Mouse (Mus musculus) midbrain, embryonic 11.5 days (tissue): Measurements from ENCODE around the gene Selenon. TPM values are rescaled to one million over a fixed set of nuclear protein-coding genes. Genes with fewer than 3 reads are reported as not detected.

Experiments
- ATAC-seq: fragments of 200-750 bp; cut with Nextera tagmentation; 2 replicates; pipeline ENCODE4 v1.8.0; 2017; ENCODE audit warnings: moderate TSS enrichment, moderate library complexity; ENCODE audit not compliant: low FRiP score
- DNase-seq: peaks from one replicate; pipeline ENCODE4 v3.0.0; 2015; ENCODE audit warnings: low spot score; ENCODE audit errors: missing footprints
- H3K27ac ChIP-seq: fragments of 300-500 bp; sonication (generic); 2 replicates; pipeline ENCODE4 v1.5.1; 2014; ENCODE audit warnings: low read depth, low read length
- H3K27me3 ChIP-seq: fragments of 300-500 bp; sonication (generic); 2 replicates; pipeline ENCODE4 v1.6.1; 2014; ENCODE audit warnings: mild to moderate bottlenecking, low read length, moderate library complexity, mixed read lengths; ENCODE audit not compliant: control insufficient read depth, insufficient read depth
- H3K36me3 ChIP-seq: fragments of 300-500 bp; sonication (generic); 2 replicates; pipeline ENCODE4 v1.6.1; 2014; ENCODE audit warnings: mild to moderate bottlenecking, low read length, moderate library complexity, mixed read lengths; ENCODE audit not compliant: control insufficient read depth, insufficient read depth
- H3K4me1 ChIP-seq: fragments of 300-500 bp; sonication (generic); 2 replicates; pipeline ENCODE4 v1.6.1; 2014; ENCODE audit warnings: low read length; ENCODE audit not compliant: control insufficient read depth, insufficient read depth
- H3K4me2 ChIP-seq: fragments of 300-500 bp; sonication (generic); 2 replicates; pipeline ENCODE4 v1.6.1; 2014; ENCODE audit warnings: mild to moderate bottlenecking, moderate library complexity
- H3K4me3 ChIP-seq: fragments of 300-500 bp; sonication (generic); 2 replicates; pipeline ENCODE4 v1.5.1; 2014; ENCODE audit warnings: low read depth, low read length
- H3K9ac ChIP-seq: fragments of 300-500 bp; sonication (generic); 2 replicates; pipeline ENCODE4 v1.6.1; 2014; ENCODE audit warnings: low read length
- H3K9me3 ChIP-seq: fragments of 300-500 bp; sonication (generic); 2 replicates; pipeline ENCODE4 v1.6.1; 2016; ENCODE audit warnings: low read length; ENCODE audit not compliant: control insufficient read depth
- WGBS: fragments of 180-500 bp; shearing (Covaris S2); extraction: QIAGEN DNeasy Blood & Tissue Kit; methylation state at CpG from one replicate; pipeline ENCODE4 v1.1.7; 2014; 5-methylcytosine and 5-hydroxymethylcytosine counted together
- polyA plus RNA-seq: library from polyadenylated mRNA; unstranded; fragments of >200 nt; fragmentation: Nextera tagmentation; extraction: Ambion mirVana; gene quantifications from 2 replicates; pipeline ENCODE4 v1.2.1, GENCODE M21; 2014

Gene Selenon
- polyA plus RNA-seq, 1 experiment from 2014 or later: 24.6 TPM

DNA sequence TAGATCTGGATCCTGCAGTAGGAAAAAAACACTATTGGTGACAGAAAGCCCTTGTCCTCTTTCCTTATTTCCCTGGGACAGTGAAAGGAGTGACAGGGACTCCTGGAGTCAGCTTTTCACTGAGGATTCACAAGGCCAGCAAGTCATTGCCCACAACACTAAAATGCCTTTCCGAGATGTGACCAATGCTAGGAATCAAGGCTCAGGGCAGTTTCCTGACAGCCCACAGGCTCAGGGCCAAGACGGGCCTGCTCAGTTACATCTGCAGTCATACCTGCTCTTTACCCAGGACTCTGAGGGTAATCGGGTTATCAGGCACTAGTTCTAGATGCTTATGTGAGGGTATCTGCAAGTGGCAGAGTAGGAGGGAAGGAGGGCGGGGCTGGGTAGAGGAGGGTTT, 28.5 kb downstream of the Selenon start:
- H3K4me2 ChIP-seq: no peak overlapping the region
- H3K4me3 ChIP-seq: no peak overlapping the region
- H3K36me3 ChIP-seq: peaks cover 10% of the 10 kb centered on the region
- no peak overlapping the region for H3K9ac ChIP-seq
- H3K9me3 ChIP-seq: no peaks in the 10 kb centered on the region
- 93% methylated on average over 4 of the region's 4 CpGs for WGBS
- no peaks in the 10 kb centered on the region for H3K27me3 ChIP-seq
- no peak for DNase-seq
- no peaks in the 10 kb centered on the region for H3K4me1 ChIP-seq
- no peak overlapping the region for H3K27ac ChIP-seq
- ATAC-seq: no peak

DNA sequence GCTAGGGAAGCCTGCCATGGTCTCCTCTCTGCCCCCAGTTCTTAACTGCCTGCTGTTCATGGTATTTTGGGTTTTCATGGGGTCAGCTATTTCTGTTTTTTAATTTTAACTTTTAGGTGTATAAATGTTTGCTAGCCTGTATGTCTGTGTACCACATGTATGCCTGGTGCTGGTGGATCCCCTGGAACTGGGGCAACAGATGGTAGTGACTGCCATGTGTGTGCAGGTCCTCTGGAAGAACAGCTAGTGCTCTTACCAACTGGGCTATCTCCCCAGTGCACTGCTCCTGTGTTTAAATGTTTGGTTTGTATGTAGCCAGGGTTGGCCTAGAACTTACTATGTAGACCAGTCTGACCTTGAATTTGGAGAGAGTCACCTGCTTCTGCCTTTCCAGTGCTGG, 32.7 kb downstream of the Selenon start:
- ATAC-seq (no peak), DNase-seq (no peak)
- H3K4me1 ChIP-seq: no peaks in the 10 kb centered on the region
- no peaks in the 10 kb centered on the region for H3K27me3 ChIP-seq
- H3K9me3 ChIP-seq: no peaks in the 10 kb centered on the region
- H3K36me3 ChIP-seq: peaks cover 6% of the 10 kb centered on the region
- H3K4me2 ChIP-seq: no peak overlapping the region
- H3K9ac ChIP-seq: no peak overlapping the region
- H3K4me3 ChIP-seq: no peak overlapping the region
- no peak overlapping the region for H3K27ac ChIP-seq

- peaks cover 2% of the 10 kb centered on the region; the same call in 1 of the 2 replicates for H3K36me3 ChIP-seq
- no peak overlapping the region for H3K4me2 ChIP-seq
- ATAC-seq (no peak), DNase-seq (no peak)
- no peak overlapping the region for H3K4me3 ChIP-seq
- WGBS: 93% methylated on average over 4 of the region's 4 CpGs
- no peaks in the 10 kb centered on the region for H3K9me3 ChIP-seq
- H3K9ac ChIP-seq: no peak overlapping the region
- H3K27ac ChIP-seq: no peak overlapping the region
- H3K27me3 ChIP-seq: no peaks in the 10 kb centered on the region
- H3K4me1 ChIP-seq: no peaks in the 10 kb centered on the region
Observed at GRCm38 (mm10) chr4:134518541-134518940, 33.4 kb downstream of the Selenon start.

- H3K9me3 ChIP-seq: no peaks in the 10 kb centered on the region
- H3K4me2 ChIP-seq: no peak overlapping the region
- H3K27ac ChIP-seq: no peak overlapping the region
- H3K9ac ChIP-seq: no peak overlapping the region
- WGBS: 95% methylated on average over 10 of the region's 10 CpGs
- peaks cover 2% of the 10 kb centered on the region; the same call in 1 of the 2 replicates for H3K36me3 ChIP-seq
- H3K4me3 ChIP-seq: no peak overlapping the region
- no peaks in the 10 kb centered on the region for H3K27me3 ChIP-seq
- ATAC-seq (no peak), DNase-seq (no peak)
- H3K4me1 ChIP-seq: peaks cover 1% of the 10 kb centered on the region
Observed at GRCm38 (mm10) chr4:134517719-134518118, 34.2 kb downstream of the Selenon start.

DNA sequence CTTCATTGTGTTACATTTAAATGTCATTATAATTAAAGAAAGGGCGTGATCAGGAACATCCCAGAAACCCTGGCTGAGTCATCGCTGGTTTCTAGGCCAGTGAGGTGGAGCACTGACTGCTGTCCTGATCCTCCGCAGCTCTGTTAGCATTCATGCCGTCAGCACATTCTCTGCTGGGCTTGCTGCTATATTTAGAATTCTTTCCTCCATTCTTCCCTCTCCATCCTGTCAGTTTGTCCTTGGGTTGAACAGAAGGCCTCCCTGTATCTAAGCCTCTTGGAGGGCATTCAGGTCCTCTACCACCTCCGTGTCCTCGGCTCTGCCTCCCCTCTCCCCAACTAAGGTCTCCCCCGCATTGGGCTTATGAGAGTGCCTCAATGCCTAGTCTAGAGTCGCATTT, 35.0 kb downstream of the Selenon start:
- ATAC-seq (no peak), DNase-seq (no peak)
- 77% methylated on average over 8 of the region's 8 CpGs for WGBS
- no peaks in the 10 kb centered on the region for H3K9me3 ChIP-seq
- no peaks in the 10 kb centered on the region for H3K27me3 ChIP-seq
- H3K4me2 ChIP-seq: no peak overlapping the region
- H3K9ac ChIP-seq: no peak overlapping the region
- no peak overlapping the region for H3K27ac ChIP-seq
- H3K4me3 ChIP-seq: no peak overlapping the region
- 0 out of 2 replicates have a peak, but pooled peaks cover 2% of the 10 kb centered on the region for H3K36me3 ChIP-seq
- H3K4me1 ChIP-seq: peaks cover 5% of the 10 kb centered on the region

- H3K4me2 ChIP-seq: no peak overlapping the region
- no peaks in the 10 kb centered on the region for H3K9me3 ChIP-seq
- WGBS: 85% methylated on average over 7 of the region's 7 CpGs
- DNase-seq (peak; percentile 81), ATAC-seq (no peak)
- no peak overlapping the region for H3K27ac ChIP-seq
- peaks cover 15% of the 10 kb centered on the region for H3K4me1 ChIP-seq
- H3K4me3 ChIP-seq: no peak overlapping the region
- H3K27me3 ChIP-seq: no peaks in the 10 kb centered on the region
- no peak overlapping the region for H3K9ac ChIP-seq
- H3K36me3 ChIP-seq: no peaks in the 10 kb centered on the region
Observed at GRCm38 (mm10) chr4:134515614-134516013, 36.4 kb downstream of the Selenon start.

DNA sequence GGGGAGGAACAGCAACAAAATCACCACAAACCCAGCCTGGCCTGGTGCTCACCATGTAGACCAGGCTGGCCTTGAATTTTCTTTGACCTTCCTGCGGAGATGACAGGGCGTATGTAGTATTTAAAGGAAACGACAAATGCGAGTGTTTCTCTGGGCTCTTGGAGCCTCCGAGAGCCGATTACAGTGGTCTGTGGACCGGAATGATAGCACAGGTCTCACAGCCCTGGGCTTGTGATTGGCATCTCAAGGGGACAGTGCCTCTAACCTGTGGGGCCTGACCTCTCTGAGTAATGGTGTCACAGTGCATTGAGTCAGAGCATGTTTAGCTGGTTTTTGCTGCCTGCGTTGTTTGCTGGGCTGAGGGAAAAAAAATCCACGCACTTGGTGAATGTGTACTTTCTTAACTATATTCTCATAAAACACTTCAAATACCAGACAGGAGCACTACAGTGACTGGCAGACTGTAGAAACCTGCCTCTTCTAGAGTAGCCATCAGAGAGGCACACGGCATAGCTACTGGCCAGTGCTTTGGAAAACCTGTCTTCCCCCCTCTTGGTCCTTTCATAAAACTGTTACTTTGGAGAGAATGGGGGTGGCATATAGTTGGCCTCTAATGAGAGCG, 37.5 kb downstream of the Selenon start:
- H3K36me3 ChIP-seq: no peaks in the 10 kb centered on the region
- peaks cover 15% of the 10 kb centered on the region for H3K4me1 ChIP-seq
- H3K9me3 ChIP-seq: no peaks in the 10 kb centered on the region
- no peaks in the 10 kb centered on the region for H3K27me3 ChIP-seq
- no peak overlapping the region for H3K27ac ChIP-seq
- H3K4me3 ChIP-seq: no peak overlapping the region
- ATAC-seq (no peak), DNase-seq (peak; percentile 6)
- 93% methylated on average over 11 of the region's 11 CpGs for WGBS
- H3K4me2 ChIP-seq: no peak overlapping the region
- no peak overlapping the region for H3K9ac ChIP-seq

GRCm38 (mm10) chr4:134512798-134513197, 39.2 kb downstream of the Selenon start:
- 30% methylated on average over 15 of the region's 15 CpGs for WGBS
- DNase-seq (peak; percentile 89), ATAC-seq (no peak)
- peaks cover 15% of the 10 kb centered on the region for H3K4me1 ChIP-seq
- peak overlapping the region; percentile 28 for H3K4me2 ChIP-seq
- H3K9ac ChIP-seq: peak overlapping the region; percentile 7; the same call in 1 of the 2 replicates
- H3K27ac ChIP-seq: no peak overlapping the region
- no peaks in the 10 kb centered on the region for H3K36me3 ChIP-seq
- H3K27me3 ChIP-seq: no peaks in the 10 kb centered on the region
- peak overlapping the region; percentile 6; the same call in 1 of the 2 replicates for H3K4me3 ChIP-seq
- H3K9me3 ChIP-seq: no peaks in the 10 kb centered on the region

GRCm38 (mm10) chr4:134511730-134512129, 40.2 kb downstream of the Selenon start:
- ATAC-seq: no peak
- no peaks in the 10 kb centered on the region for H3K27me3 ChIP-seq
- H3K4me2 ChIP-seq: peak overlapping the region; percentile 76
- peak; percentile 83 for DNase-seq
- no peaks in the 10 kb centered on the region for H3K9me3 ChIP-seq
- peak overlapping the region; percentile 62 for H3K4me3 ChIP-seq
- peaks cover 15% of the 10 kb centered on the region for H3K4me1 ChIP-seq
- peak overlapping the region; percentile 67; the same call in 1 of the 2 replicates for H3K9ac ChIP-seq
- H3K27ac ChIP-seq: no peak overlapping the region
- WGBS: 77% methylated on average over 6 of the region's 6 CpGs
- no peaks in the 10 kb centered on the region for H3K36me3 ChIP-seq
